Mouse (Mus musculus) gastrocnemius, adult 8-10 months (tissue): ENCODE results near the gene Gm49403. TPM values are rescaled to one million over a fixed set of nuclear protein-coding genes. Genes with fewer than 3 reads are reported as not detected.
"Not testable (repeated sequence)": the region's sequence is repeated elsewhere in the genome, so short reads cannot be mapped to it uniquely, and the experiment has no call there.

ENCODE experiments used
- DNase-seq, 2 experiments: peaks; one replicate each; pipeline ENCODE4 v3.0.0; 2022; ENCODE audit warnings: low spot score in 2 of 2
- total RNA-seq, 4 experiments: library from RNA; stranded (reverse); gene quantifications; 2 replicates each; pipeline ENCODE4 v1.2.4; 2022

The Gm49403 gene
- total RNA-seq, 4 experiments from 2014 or later = not detected

DNA sequence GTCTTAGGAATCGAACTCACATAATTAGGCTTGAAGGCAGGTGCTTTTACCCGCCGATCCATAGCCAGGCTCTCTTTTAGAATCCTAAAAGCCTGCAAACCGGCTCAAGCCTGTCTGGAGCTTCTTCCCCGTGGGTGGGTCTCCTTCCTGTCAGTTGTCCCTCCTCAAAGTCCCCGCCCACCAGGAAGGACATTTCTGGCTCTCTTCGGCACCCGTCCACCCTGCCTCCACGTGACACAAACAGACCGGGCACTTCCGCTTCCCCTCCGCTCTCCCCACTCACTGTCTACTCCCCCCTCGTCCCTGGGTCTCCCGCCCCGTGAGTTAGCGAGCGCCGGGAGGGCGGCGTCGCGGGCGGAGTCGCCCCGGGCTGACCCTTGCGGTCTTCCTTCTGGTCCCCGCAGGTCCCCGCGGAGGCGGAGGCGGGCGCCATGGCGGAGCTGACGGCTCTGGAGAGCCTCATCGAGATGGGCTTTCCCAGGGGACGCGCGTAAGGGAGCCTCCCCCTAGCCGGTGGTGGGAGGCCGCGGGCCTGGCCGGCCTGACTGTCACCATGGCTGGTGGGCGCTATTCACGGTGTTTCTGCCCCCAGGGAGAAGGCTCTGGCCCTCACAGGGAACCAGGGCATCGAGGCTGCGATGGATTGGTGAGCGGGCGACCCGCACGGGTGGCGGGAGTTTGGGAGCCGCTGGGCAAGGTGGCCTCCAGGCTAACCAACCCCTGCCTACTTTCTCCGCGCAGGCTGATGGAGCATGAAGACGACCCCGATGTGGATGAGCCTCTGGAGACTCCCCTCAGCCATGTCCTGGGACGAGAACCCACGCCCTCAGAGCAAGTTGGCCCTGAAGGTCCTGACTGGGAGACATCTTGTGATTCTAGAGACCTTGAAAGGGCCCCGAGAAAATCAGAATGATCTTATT lies 12.2 kb upstream of the Gm49403 start, which contains the start of gene Ubxn1:
TSS of gene Ubxn1 (plus strand) at position 230 of the 920 bp plus-strand sequence.
- DNase-seq = peak; percentile 95 to 96

GRCm38 (mm10) chr19:8872266-8872840 lies 11.4 kb upstream of the Gm49403 start:
- DNase-seq = no peak

DNA sequence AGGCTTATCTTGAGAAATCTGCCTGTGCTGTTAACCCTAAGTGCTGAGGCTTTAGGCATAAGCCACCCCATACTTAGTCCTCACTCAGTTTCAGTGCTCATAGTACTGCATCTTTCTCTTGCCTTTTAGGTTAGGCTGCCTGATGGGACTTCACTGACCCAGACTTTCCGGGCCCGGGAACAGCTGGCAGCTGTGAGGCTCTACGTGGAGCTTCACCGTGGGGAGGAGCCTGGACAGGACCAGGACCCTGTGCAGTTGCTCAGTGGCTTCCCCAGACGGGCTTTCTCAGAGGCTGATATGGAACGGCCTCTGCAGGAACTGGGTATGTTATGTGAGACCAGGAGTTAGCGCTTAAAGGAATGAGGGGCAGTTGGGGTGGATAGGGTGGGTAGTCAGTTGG lies 8.7 kb upstream of the Gm49403 start:
- DNase-seq = no peak

GRCm38 (mm10) chr19:8880311-8881033 lies 3.3 kb upstream of the Gm49403 start, which contains the start of gene Uqcc3:
Uqcc3 (minus strand) TSS chr19:8880923.
- DNase-seq = peak; percentile 85

GRCm38 (mm10) chr19:8881034-8881392 lies 2.7 kb upstream of the Gm49403 start:
- no peak for DNase-seq

GRCm38 (mm10) chr19:8886916-8887584 lies 3.3 kb downstream of the Gm49403 start:
- DNase-seq = no peak

GRCm38 (mm10) chr19:8887585-8888463 lies 4.1 kb downstream of the Gm49403 start:
- DNase-seq = no peak

DNA sequence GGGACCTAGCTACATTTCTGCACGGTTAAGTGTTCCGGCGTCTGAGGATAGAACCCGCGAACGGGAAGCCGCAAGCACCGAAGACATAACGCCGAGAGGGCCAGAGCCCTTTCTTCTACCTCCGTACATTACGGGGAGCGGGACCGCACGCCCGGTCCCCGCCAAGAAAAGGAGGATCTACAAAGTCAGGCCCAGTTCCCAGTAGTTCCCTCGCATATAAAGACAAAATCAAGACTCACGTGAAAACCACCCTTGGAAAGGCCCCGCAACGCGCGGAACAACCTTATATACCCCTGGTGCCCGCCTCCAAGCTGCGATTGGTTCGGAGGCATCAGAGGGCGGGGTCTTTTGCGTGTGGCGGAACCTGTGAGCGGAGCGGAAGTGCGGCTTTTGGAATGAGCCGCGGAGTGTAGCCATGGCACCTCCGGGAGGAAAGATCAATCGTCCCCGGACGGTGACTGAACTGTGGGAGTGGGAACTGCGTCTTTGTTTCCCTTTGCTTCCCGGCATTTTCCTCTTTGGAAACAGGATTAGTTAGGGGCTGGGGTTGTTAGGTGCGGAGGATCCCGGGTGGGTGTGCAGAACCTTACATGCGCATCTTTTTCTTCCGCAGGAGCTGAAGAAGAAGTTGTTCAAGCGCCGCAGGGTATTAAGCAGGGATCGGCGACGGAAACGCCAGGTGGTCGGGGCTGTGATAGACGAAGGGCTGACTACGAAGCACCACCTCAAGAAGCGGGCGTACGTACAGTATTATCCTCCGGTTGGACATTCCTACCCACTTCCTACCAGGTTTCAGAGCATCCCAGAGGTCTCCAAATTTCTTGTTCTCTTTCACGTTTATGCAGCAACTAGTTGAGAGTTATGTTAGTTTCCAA lies 5.0 kb downstream of the Gm49403 start, which contains the start of the genes 1810009A15Rik and Gm49416:
TSS of gene 1810009A15Rik (plus strand) at position 343 of the 875 bp plus-strand sequence.
TSS of gene Gm49416 (plus strand) at position 416 of the 875 bp plus-strand sequence.
- peak; percentile 86 to 91 for DNase-seq

DNA sequence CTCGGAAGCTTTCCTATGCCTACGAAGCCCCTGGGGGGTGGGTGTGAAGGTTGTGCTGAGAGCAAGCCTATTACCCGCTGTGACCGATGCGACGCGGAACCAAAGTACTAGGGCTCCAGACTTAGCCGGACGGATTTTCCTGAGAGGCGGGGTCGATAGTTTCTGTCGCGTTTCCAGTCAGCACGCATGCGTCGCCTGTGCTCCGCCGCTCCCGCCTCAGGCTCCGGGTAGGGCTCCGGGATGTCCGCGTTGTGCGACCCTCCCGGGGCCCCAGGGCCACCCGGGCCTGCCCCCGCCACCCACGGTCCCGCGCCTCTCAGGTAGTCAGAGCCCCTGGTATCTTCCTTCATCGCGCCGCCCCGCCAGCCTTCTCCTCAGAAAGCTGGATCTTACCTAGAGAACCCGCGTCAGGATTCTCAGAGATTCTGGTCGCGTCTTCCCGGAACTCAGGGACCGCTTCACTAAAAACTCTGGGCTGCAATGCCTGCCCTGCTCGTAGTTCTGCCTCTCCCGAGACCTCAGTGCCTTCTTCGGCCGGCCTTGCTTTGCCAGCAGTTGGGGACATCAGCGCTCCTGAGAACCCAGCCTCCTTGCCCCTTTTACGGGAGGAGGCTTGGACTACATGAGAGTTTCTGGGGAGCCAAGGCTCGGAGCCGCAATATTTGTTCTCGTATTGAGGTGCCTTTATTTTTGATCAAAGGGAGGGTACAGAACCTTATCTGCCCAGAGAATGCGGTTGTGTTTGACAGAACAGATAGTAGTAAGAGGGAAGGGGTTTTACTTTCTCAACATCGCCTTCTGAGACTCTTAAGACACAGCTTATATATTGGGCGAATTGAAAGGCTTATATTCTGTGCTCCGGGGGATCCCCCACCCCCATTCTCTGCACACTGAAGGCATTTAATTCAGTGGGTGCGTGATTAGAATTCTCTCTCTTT lies 9.4 kb downstream of the Gm49403 start, which contains the start of gene Ints5:
TSS of gene Ints5 (plus strand) at position 177 of the 938 bp plus-strand sequence.
- DNase-seq = peak; percentile 66 to 70

DNA sequence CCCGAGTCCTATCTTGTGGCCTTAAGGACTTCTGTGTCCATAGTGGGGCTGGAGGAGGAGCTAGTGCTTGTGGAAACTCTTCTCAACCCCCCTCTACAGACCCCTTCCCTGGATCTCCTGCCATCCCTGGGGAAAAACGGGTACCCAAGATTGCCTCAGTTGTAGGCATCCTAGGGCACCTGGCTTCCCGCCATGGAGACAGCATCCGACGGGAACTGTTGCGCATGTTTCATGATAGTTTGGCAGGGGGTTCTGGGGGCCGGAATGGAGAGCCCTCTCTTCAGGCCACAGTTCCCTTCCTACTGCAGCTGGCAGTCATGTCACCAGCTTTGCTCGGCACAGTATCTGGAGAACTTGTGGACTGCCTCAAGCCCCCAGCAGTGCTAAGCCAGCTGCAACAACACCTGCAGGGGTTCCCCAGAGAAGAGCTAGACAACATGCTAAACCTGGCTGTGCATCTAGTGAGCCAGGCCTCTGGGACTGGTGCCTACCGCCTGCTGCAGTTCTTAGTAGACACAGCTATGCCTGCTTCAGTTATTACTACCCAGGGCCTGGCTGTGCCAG lies 11.7 kb downstream of the Gm49403 start:
- no peak for DNase-seq

DNA sequence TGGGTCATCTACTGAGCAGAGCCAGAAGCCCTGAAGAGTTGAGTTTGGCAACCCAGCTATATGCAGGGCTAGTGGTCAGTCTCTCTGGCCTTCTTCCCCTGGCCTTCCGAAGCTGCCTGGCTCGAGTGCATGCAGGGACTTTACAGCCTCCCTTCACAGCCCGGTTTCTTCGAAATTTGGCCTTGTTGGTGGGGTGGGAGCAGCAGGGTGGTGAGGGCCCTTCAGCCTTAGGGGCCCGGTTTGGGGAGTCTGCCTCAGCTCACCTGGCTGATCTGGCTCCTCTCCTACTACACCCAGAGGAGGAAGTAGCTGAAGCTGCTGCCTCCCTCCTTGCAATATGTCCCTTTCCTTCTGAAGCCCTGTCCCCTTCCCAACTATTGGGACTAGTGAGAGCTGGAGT lies 12.5 kb downstream of the Gm49403 start:
- DNase-seq = not testable (repeated sequence)

- DNase-seq = not testable (repeated sequence)
Observed at GRCm38 (mm10) chr19:8897211-8897864, 13.6 kb downstream of the Gm49403 start.

DNA sequence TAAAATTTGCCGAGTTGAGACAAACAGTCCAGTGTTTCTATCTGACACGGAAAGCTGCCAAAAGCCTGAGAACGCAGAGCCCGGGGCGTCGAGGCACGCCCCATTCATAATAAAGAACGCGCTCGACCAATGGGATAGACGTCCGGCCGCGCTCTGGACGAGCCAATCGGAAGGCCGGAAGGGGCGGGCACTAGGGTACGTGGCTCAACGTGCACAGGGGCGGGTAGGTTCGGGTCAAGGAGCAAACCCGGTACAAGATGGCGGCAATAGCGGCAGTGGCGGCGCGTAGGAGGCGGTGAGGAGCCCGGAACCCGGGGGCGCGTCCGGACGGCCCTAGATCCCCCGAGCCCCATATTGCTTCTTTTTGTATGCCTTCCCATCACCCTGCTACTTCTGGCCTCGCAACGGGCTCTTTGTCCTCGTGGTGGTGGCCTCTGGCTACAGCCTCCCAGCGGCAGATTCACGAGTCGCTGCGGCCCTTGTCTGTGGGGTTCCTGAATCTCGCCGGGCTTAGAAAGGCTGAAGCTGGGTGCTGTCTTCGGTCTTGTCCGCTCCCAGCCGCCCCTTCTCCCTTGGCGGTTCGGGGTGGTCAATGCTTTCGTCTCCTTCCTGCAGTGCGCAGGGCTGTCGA lies 14.2 kb downstream of the Gm49403 start, which contains the start of gene Ganab:
TSS of gene Ganab (plus strand) at position 207 of the 631 bp plus-strand sequence.
- peak; percentile 91 for DNase-seq

- no peak for DNase-seq
Observed at GRCm38 (mm10) chr19:8898576-8898975, 14.8 kb downstream of the Gm49403 start.

DNA sequence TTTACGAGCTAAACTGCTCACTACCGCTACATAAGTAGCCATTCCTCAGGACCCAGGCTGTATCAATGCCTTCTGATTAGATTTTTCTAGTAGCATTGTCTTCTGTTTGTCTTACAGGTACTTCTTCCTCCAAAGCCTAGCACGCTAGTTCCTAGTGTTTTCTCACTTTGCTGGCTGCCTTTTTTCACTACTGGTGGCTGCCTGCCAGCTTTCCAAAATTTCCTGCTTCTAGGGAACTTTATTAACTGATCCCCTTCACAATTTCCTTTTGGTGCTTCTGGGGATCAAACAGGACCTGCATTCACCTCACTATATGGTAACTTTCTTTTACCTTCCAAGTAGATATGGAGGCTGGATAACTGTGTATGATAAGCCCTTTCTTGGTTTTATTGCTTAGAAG lies 15.3 kb downstream of the Gm49403 start:
- no peak for DNase-seq

- DNase-seq = no peak
Observed at GRCm38 (mm10) chr19:8903412-8903811, 19.7 kb downstream of the Gm49403 start.
